Mouse (Mus musculus): ENCODE results near the gene Il23a.
"Not testable (repeated sequence)": the region's sequence is repeated elsewhere in the genome, so short reads cannot be mapped to it uniquely, and the experiment has no call there.

Il23a gene

GRCm38 (mm10) chr10:128263393-128264310 lies 34.9 kb downstream of the Il23a start:
- no peak for DNase-seq (ENCODE audit: low spot score)

- DNase-seq (ENCODE audit: low spot score), result no peak
These were observed 36.3 kb downstream of the Il23a start for GRCm38 (mm10) chr10:128262300-128262699.

DNA sequence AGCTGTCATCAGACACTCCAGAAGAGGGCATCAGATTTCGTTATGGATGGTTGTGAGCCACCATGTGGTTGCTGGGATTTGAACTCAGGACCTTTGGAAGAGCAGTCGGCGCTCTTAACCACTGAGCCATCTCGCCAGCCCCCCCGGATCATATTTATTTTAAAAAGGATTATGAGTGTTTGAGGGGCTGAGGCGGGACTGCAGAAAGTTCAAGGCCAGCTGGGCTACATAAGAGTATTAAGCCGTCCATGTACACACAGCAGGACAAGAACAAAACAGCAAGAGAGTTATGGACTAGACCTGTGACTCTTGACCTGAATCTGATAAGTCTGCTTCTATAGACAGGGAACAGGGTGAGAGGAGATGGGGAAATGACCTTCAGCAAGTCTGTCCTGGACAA lies 38.2 kb downstream of the Il23a start:
- DNase-seq (ENCODE audit: low spot score), result not testable (repeated sequence)

GRCm38 (mm10) chr10:128259946-128260345 lies 38.6 kb downstream of the Il23a start:
- DNase-seq (ENCODE audit: low spot score), result no peak

DNA sequence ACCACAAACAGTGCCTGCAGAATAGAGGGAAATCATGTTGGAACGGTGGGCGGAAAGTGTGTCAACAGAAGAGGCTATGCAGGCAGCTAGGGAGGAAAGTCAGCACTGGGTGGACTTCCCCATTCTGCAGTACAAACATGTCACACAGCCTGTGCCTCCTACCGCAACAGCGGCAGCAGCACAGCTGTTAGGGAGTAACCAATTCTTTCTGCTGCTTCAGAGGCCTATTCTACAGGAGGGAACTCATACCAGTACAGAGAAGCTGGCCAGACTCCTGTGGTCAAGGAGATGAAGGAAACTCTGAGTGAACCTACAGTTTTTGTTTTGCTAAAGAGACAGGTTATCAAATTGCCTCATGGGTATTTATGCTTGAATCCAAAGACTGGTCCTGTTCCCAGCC lies 39.6 kb downstream of the Il23a start:
- DNase-seq (ENCODE audit: low spot score), result no peak

- no peak for DNase-seq (ENCODE audit: low spot score)
These were observed 42.2 kb downstream of the Il23a start for GRCm38 (mm10) chr10:128256328-128256727.

DNA sequence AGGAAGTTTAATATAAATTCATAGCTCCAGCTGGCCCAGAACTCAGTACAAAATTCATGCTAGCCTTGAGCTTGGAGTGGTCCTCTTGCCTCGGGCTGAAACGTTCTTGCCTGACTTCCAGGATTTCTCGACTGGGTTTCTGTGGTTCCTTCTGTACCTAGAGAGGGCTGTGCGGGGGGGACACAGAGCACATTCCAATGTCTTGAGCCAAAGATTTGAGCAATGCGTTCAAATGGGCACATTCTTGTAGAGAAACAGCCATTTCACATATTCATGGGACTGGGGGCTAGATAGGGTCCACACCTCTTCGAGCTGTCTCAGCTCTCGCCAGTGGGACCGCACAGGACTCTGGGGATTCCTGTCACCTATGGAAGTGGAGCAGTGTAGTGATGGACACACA lies 42.6 kb downstream of the Il23a start:
- no peak for DNase-seq (ENCODE audit: low spot score)

DNA sequence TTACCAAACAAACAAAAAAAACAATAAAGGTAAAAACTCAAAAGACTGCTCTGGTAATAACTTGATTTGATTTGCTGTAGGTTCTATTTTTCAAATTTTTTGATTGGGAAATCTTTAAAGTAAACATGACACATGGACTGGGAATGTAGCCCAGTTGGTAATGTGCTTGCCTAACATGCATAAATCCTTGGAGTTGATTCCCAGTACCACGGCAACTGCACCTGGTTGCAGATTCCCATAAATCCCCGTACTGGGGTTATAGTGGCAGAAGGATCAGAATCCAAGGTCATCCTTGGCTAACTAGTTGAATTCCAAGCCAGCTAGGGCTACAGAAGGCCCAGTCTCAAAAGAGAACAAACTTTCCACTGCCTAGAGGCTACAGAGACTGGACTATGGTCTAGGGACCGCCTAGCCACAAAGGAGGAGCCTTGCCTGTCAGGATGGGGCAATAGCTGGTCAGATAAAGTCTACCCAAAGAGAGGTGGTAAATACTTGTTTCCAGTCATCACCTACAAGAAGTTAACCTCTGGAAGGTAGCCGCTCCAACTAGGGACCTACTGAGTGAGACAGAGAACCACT lies 44.8 kb downstream of the Il23a start, which contains the start of gene Apon:
Gene Apon, plus strand, starts transcription at position 420 of the 579 bp plus-strand sequence.
- no peak for DNase-seq (ENCODE audit: low spot score)

- DNase-seq (ENCODE audit: low spot score), result no peak
These were observed 48.0 kb downstream of the Il23a start for GRCm38 (mm10) chr10:128250565-128250964.

GRCm38 (mm10) chr10:128247020-128247732 lies 51.4 kb downstream of the Il23a start:
- DNase-seq (ENCODE audit: low spot score), result no peak

All from urinary bladder, postnatal 14 days (tissue).